Mouse (Mus musculus) hindbrain, embryonic 10.5 days (tissue): ENCODE data around the gene Hexa. TPM values are rescaled to one million over a fixed set of nuclear protein-coding genes. Genes with fewer than 3 reads are reported as not detected.

Experiments
- polyA plus RNA-seq: library from polyadenylated mRNA; unstranded; fragments of >200 nt; fragmentation: Nextera tagmentation; extraction: Ambion mirVana; gene quantifications from 2 replicates; pipeline ENCODE4 v1.2.1, GENCODE M21; 2016

Hexa gene
- polyA plus RNA-seq, 1 experiment from 2014 or later, result 49.4 TPM

Other genes starting within 250 kb of the Hexa start
- 39.6 and 42.6 TPM in 2 replicates for gene Adpgk, start 248.0 kb upstream of the Hexa start, polyA plus RNA-seq
- gene Bbs4, start 186.0 kb upstream of the Hexa start, polyA plus RNA-seq, result 21.9 and 23.8 TPM in 2 replicates
- gene Arih1, start 52.9 kb upstream of the Hexa start, polyA plus RNA-seq, result 15.1 and 16.8 TPM in 2 replicates
- not detected in 2 replicates for gene Tmem202, start 307 bp downstream of the Hexa start, polyA plus RNA-seq
- 3.6 and 9.4 TPM in 2 replicates for gene Celf6, start 38.4 kb downstream of the Hexa start, polyA plus RNA-seq
- 59.1 and 101 TPM in 2 replicates for gene Parp6, start 77.7 kb downstream of the Hexa start, polyA plus RNA-seq
- gene Pkm, start 116.8 kb downstream of the Hexa start, polyA plus RNA-seq, result 2,690 and 3,190 TPM in 2 replicates
- gene Gramd2, start 140.6 kb downstream of the Hexa start, polyA plus RNA-seq, result 0.14 and 0.46 TPM in 2 replicates
- 19.7 and 20.9 TPM in 2 replicates for gene Senp8, start 211.2 kb downstream of the Hexa start, polyA plus RNA-seq
- 11.8 and 13.1 TPM in 2 replicates for gene Myo9a, start 211.4 kb downstream of the Hexa start, polyA plus RNA-seq